Mouse (Mus musculus): Measurements from ENCODE around the gene Zfp526.

- TF ChIP-seq GATA1 (IDR thresholded peaks at IDR 0.05; ENCODE audit: low read length) (no peak), TAL1 (IDR thresholded peaks at IDR 0.05; ENCODE audit: low read length) (no peak)
Measured at GRCm38 (mm10) chr7:25267751-25268463, 46.7 kb downstream of the Zfp526 start.

Measured in erythroblast, embryonic 14.5 days (primary cell).